Mouse (Mus musculus): ENCODE measurements around the gene Nedd4.

GRCm38 (mm10) chr9:72791213-72791582 lies 129.1 kb downstream of the Nedd4 start:
- TF ChIP-seq CTCF (IDR thresholded peaks at IDR 0.05; ENCODE audit: control insufficient read depth, insufficient read depth, insufficient replicate concordance, low read depth, low read length) (no peak), POLR2A (IDR thresholded peaks at IDR 0.05; ENCODE audit: control insufficient read depth, low read depth, low read length) (no peak)
